Mouse (Mus musculus): Measurements from ENCODE around the gene Mepe. TPM values are rescaled to one million over a fixed set of nuclear protein-coding genes. Genes with fewer than 3 reads are reported as not detected.

Gene Mepe
- total and polyA plus RNA-seq, 3 experiments, result not detected

DNA sequence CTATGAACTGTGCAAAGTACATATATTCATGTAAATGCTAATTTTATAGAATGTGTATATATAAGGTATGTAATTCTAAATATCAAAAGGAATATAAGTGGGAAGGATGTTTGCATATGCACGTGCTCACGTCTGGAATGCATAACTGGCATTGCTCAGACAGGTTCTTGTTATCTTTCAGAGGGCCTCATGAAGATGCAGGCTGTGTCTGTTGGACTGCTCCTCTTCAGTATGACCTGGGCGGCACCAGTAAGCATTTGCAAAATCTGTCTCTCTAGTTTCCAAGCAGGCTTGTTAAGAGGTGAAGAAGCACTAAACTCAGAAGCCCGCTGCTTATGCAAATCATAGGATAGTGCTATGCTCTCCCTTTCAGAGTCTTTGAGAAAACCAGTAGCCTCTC, 1.8 kb downstream of the Mepe start:
- Histone ChIP-seq H3K27me3 (replicated peaks) (no peaks in the 10 kb centered on the region), H3K4me2 (ENCODE audit: insufficient read depth, low read depth, poor library complexity, severe bottlenecking) (peak overlapping the region; percentile 78), H3K27ac (ENCODE audit: insufficient read depth, low read depth) (no peak overlapping the region), H3K4me1 (ENCODE audit: control insufficient read depth in 1 of 2, insufficient read depth in 2 of 2) (peaks cover 0 to 12% of the 10 kb centered on the region in 2 experiments; a peak in 1 of 4 replicates), H3K79me2 (replicated peaks; ENCODE audit: control insufficient read depth, extremely low read depth, insufficient read depth, poor library complexity, severe bottlenecking) (no peaks in the 10 kb centered on the region), H3K9me3 (replicated peaks; ENCODE audit: low read length) (no peaks in the 10 kb centered on the region), H3K9ac (ENCODE audit: insufficient read depth, low read depth) (no peak overlapping the region), H3K4me3 (replicated peaks in 1 of 3; ENCODE audit: low read depth in 2 of 3, low read length in 2 of 3, poor library complexity in 1 of 3) (no peak overlapping the region), H3K36me3 (replicated peaks in 1 of 2; ENCODE audit: control insufficient read depth in 1 of 2, insufficient read depth in 1 of 2, low read length in 1 of 2) (no peaks in the 10 kb centered on the region)
- TF ChIP-seq BHLHE40 (IDR thresholded peaks at IDR 0.05; ENCODE audit: low read depth, low read length) (peak; percentile 70), KAT2A (IDR thresholded peaks at IDR 0.05; ENCODE audit: insufficient replicate concordance, low read length) (no peak), MAZ (IDR thresholded peaks at IDR 0.05; ENCODE audit: low read depth, low read length) (no peak), CHD2 (IDR thresholded peaks at IDR 0.05; ENCODE audit: low read length) (no peak), SMC3 (IDR thresholded peaks at IDR 0.05; ENCODE audit: low read depth, low read length) (no peak), JUND (conservative IDR thresholded peaks at IDR 0.05; ENCODE audit: low read depth, low read length) (no peak), TBP (conservative IDR thresholded peaks at IDR 0.05; ENCODE audit: low read depth, low read length) (no peak)
- no peak for DNase-seq (ENCODE audit: extremely low read depth)
- dilution Hi-C loops (cut with MboI; ENCODE audit: extremely low pct_ligation_motif_present, extremely low pct_unique_long_range_greater_than_20kb, low sequenced_read_pairs), result no loop called here
- in situ Hi-C loops (cut with MboI; ENCODE audit: low pct_ligation_motif_present, low pct_unique_long_range_greater_than_20kb, low sequenced_read_pairs), result loop anchor here (25.0 kb wide), 2 partner anchors 215 to 985 kb away; partner anchors contain the start of gene Sparcl1

DNA sequence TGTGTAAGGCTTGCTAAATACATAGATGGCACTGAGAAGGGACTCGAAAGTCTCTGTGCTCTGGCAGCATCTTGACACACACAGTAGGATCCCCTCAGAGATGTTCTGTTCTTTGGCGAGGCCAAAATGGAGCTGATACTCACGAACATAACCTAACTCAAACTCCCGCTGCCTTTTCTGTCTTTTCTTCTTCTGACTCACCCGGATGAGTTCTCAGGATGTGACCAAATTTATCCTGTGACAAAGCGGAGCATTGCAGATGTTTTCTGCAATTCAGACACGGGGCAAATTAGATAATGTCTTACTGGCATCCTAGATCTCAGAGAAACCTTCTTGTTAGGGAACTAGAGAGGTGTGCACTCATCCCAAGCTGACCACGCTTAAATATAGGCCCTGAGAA, 2.3 kb downstream of the Mepe start:
- Histone ChIP-seq H3K4me1 (ENCODE audit: control insufficient read depth in 1 of 2, insufficient read depth in 2 of 2) (peaks cover 0 to 12% of the 10 kb centered on the region in 2 experiments; a peak in 1 of 4 replicates), H3K4me3 (replicated peaks in 1 of 3; ENCODE audit: low read depth in 2 of 3, low read length in 2 of 3, poor library complexity in 1 of 3) (no peak overlapping the region), H3K27ac (ENCODE audit: insufficient read depth, low read depth) (no peak overlapping the region), H3K9ac (ENCODE audit: insufficient read depth, low read depth) (no peak overlapping the region), H3K79me2 (replicated peaks; ENCODE audit: control insufficient read depth, extremely low read depth, insufficient read depth, poor library complexity, severe bottlenecking) (no peaks in the 10 kb centered on the region), H3K9me3 (replicated peaks; ENCODE audit: low read length) (no peaks in the 10 kb centered on the region), H3K4me2 (ENCODE audit: insufficient read depth, low read depth, poor library complexity, severe bottlenecking) (peak overlapping the region; percentile 78), H3K27me3 (replicated peaks) (no peaks in the 10 kb centered on the region), H3K36me3 (replicated peaks in 1 of 2; ENCODE audit: control insufficient read depth in 1 of 2, insufficient read depth in 1 of 2, low read length in 1 of 2) (no peaks in the 10 kb centered on the region)
- no peak for DNase-seq (ENCODE audit: extremely low read depth)
- dilution Hi-C loops (cut with MboI; ENCODE audit: extremely low pct_ligation_motif_present, extremely low pct_unique_long_range_greater_than_20kb, low sequenced_read_pairs) (no loop called here), in situ Hi-C loops (cut with MboI; ENCODE audit: low pct_ligation_motif_present, low pct_unique_long_range_greater_than_20kb, low sequenced_read_pairs) (loop anchor here (25.0 kb wide), 2 partner anchors 215 to 985 kb away; partner anchors contain the start of gene Sparcl1)
- TF ChIP-seq TCF12 (IDR thresholded peaks at IDR 0.05; ENCODE audit: low read depth, low read length) (no peak), JUND (conservative IDR thresholded peaks at IDR 0.05; ENCODE audit: low read depth, low read length) (no peak), MAX (IDR thresholded peaks at IDR 0.05; ENCODE audit: low read length) (no peak), MYC (IDR thresholded peaks at IDR 0.05; ENCODE audit: low read depth, low read length) (no peak), KAT2A (IDR thresholded peaks at IDR 0.05; ENCODE audit: insufficient replicate concordance, low read length) (no peak)

DNA sequence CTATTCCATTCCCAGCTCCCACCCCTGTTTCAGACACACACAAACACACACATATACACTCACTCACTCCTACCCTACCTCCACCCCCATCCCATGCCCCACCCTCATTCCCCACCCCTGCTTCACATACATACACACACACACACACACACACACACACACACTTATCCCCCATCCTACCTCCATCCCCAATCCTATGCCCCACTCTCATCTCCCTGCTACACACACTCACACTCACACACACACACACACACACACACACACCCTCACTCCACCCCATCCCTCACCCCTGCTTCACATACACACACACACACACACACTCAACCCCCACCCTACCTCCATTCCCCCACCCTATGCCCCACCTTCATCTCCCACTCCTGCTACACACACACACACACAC, 2.7 kb downstream of the Mepe start:
- Histone ChIP-seq H3K4me2 (ENCODE audit: insufficient read depth, low read depth, poor library complexity, severe bottlenecking) (no peak overlapping the region), H3K4me3 (replicated peaks in 1 of 3; ENCODE audit: low read depth in 2 of 3, low read length in 2 of 3, poor library complexity in 1 of 3) (no peak overlapping the region), H3K9ac (ENCODE audit: insufficient read depth, low read depth) (no peak overlapping the region), H3K36me3 (replicated peaks in 1 of 2; ENCODE audit: control insufficient read depth in 1 of 2, insufficient read depth in 1 of 2, low read length in 1 of 2) (no peaks in the 10 kb centered on the region), H3K79me2 (replicated peaks; ENCODE audit: control insufficient read depth, extremely low read depth, insufficient read depth, poor library complexity, severe bottlenecking) (no peaks in the 10 kb centered on the region), H3K4me1 (ENCODE audit: control insufficient read depth in 1 of 2, insufficient read depth in 2 of 2) (peaks cover 0 to 12% of the 10 kb centered on the region in 2 experiments; a peak in 1 of 4 replicates), H3K27me3 (replicated peaks) (no peaks in the 10 kb centered on the region), H3K27ac (ENCODE audit: insufficient read depth, low read depth) (no peak overlapping the region), H3K9me3 (replicated peaks; ENCODE audit: low read length) (no peaks in the 10 kb centered on the region)
- in situ Hi-C loops (cut with MboI; ENCODE audit: low pct_ligation_motif_present, low pct_unique_long_range_greater_than_20kb, low sequenced_read_pairs) (loop anchor here (25.0 kb wide), 2 partner anchors 216 to 984 kb away; partner anchors contain the start of gene Sparcl1), dilution Hi-C loops (cut with MboI; ENCODE audit: extremely low pct_ligation_motif_present, extremely low pct_unique_long_range_greater_than_20kb, low sequenced_read_pairs) (no loop called here)
- no peak for DNase-seq (ENCODE audit: extremely low read depth)
- TF ChIP-seq IRF4 (IDR thresholded peaks at IDR 0.05; ENCODE audit: low read depth, low read length), result no peak
- no peak for TF ChIP-seq ZKSCAN1 (IDR thresholded peaks at IDR 0.05; ENCODE audit: borderline replicate concordance, low read depth, low read length)
- no peak for TF ChIP-seq MAFK (IDR thresholded peaks at IDR 0.05; ENCODE audit: insufficient replicate concordance, low read length)
- TF ChIP-seq USF1 (IDR thresholded peaks at IDR 0.05; ENCODE audit: low read depth, low read length), result no peak
- no peak for TF ChIP-seq SMC3 (IDR thresholded peaks at IDR 0.05; ENCODE audit: low read depth, low read length)
- TF ChIP-seq JUN (IDR thresholded peaks at IDR 0.05; ENCODE audit: insufficient read depth, low read depth, low read length), result no peak
